Mouse (Mus musculus): ENCODE data around the gene Gm49353. TPM values are rescaled to one million over a fixed set of nuclear protein-coding genes. Genes with fewer than 3 reads are reported as not detected.

Gene Gm49353
- polyA plus RNA-seq (2012; rRNA removed) = not detected in 2 replicates

DNA sequence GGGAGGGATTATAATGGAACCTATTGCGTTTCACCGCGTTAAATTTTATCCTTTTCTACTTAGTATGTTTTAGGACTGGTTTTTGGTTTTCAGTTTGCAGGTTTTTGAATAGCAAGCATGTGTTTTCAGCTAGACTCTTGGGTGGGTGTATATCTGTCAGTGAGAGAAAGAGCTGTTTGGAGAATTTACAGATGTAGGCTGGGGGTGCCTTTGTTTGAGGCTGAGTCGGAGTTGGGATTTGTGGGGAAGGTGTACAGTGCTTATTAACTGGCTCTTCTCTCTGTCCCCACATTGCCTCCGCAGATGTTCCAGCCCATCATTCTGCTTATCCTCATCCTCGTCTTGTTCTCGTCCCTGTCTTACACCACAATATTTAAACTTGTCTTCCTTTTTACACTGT, at the start of gene Gm49353:
TSS of gene Gm49353 (plus strand) at position 313 of the 400 bp plus-strand sequence.

DNA sequence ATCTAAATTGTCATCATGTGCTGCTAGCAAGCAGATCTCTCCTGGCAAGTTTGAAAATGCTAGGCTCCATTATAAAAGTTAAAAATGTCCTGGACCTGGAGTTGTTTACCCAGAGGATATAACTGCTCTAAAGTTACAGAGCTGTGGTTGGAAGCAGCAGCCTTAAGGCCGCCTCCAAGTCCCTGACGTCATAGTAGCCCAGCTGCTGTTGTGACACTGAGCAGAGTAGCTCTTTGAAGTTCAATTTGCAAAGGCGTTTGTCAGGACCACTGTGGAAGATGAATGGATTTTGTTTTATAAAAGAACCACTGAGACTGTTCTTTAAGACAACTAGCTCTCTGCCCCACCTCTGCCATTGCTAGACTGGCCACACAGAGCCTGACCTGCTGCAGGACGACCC, 12.7 kb downstream of the Gm49353 start, which contains the start of gene 9330159F19Rik:
TSS of gene 9330159F19Rik (plus strand) at position 154 of the 400 bp plus-strand sequence.

Other genes with a start within 250 kb of the Gm49353 start
- gene 2310057J18Rik, start 212.7 kb upstream of the Gm49353 start, polyA plus RNA-seq (2012; rRNA removed) = not detected in 2 replicates
- gene Soga3, start 55.1 kb upstream of the Gm49353 start, polyA plus RNA-seq (2012; rRNA removed) = 0.01 TPM in 1 of 2 replicates, not detected in the other
- gene 9330159F19Rik, start 12.7 kb downstream of the Gm49353 start, polyA plus RNA-seq (2012; rRNA removed) = 0.02 TPM in 1 of 2 replicates, not detected in the other
- gene Echdc1, start 114.2 kb downstream of the Gm49353 start, polyA plus RNA-seq (2012; rRNA removed) = 11.0 and 11.8 TPM in 2 replicates
- gene Rnf146, start 163.5 kb downstream of the Gm49353 start, polyA plus RNA-seq (2012; rRNA removed) = 16.7 and 18.0 TPM in 2 replicates